Mouse (Mus musculus) liver, postnatal 0 days (tissue): Measurements from ENCODE around the gene Kcnc3.

Source experiments
- CTCF ChIP-seq: sonication (generic); IDR thresholded peaks from 2 replicates; pipeline ENCODE4 v1.5.1; 2016; ENCODE audit warnings: antibody characterized with exemption, low read depth
- EP300 ChIP-seq: IDR thresholded peaks from 2 replicates; pipeline ENCODE4 v1.6.1; 2016; ENCODE audit warnings: antibody characterized with exemption, low read depth, mild to moderate bottlenecking

DNA sequence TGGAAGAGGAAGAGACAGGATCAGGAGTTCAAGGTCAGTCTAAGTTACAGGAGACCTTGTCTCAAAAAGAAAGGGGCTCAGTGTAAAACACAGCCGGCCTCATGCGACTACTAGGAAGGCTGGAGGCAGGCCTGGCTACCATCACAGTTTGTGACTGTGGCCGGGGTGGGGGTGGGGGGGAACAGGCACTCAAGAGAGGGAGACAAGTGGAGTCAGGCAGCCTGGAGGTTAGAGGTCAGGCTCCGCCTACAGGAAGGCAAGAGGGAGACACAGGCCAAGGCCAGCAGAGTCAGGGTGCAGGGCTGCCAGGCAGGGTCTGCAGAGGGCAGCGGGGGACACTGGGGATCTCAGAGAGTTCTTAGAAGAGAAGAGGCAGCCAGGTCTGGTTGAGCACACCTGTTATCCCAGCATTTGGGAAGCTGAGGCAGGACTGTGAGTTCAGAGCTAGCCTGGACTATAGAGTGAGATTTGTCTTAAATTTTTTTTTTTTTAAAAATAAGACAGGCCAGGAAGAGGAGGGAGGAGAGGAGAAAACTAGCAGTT lies 6.6 kb downstream of the Kcnc3 start:
- TF ChIP-seq CTCF (no peak), EP300 (no peak)
